In genomic region chr7:105778553-105779265, GRCm38 (mm10) we compare ENCODE assay signal across 8 mouse cellular contexts. TPM values are rescaled to one million over a fixed set of nuclear protein-coding genes. Genes with fewer than 3 reads are reported as not detected.
DNase-seq lines count a peak whose midpoint lies in the region; ATAC-seq and TF ChIP-seq lines count a peak whose summit lies in the region.

No protein-coding gene starts in this region.

- no peak for TF ChIP-seq CTCF in kidney, postnatal 0 days (IDR thresholded peaks at IDR 0.05; ENCODE audit: low read depth)
- no peak for TF ChIP-seq CTCF in thymus, adult 2 months (IDR thresholded peaks at IDR 0.05; ENCODE audit: borderline replicate concordance, control insufficient read depth, extremely low read depth, insufficient read depth, low read length, poor library complexity)

- 24% methylated on average over 4 of the region's 4 CpGs for WGBS in heart, embryonic 10.5 days
- WGBS in kidney, postnatal 0 days = 8% methylated on average over 4 of the region's 4 CpGs
- 43% methylated on average over 4 of the region's 4 CpGs for WGBS in thymus, adult 2 months

- no peak for TF ChIP-seq POLR2A in thymus, adult 2 months (IDR thresholded peaks at IDR 0.05; ENCODE audit: control insufficient read depth, extremely low read depth, insufficient read depth, low read length, poor library complexity)

- peak; percentile 73 for ATAC-seq in kidney, postnatal 0 days (replicated peaks; ENCODE audit: low FRiP score, low read depth)

- 0 out of 2 replicates have a peak overlapping the region, but pooled peaks have one; percentile 23 for H3K9ac ChIP-seq in kidney, postnatal 0 days (ENCODE audit: low read depth, low read length)

- DNase-seq in adrenal gland, postnatal 36 days = peak; percentile 27 to 35
- DNase-seq in adrenal gland, postnatal 4 days (ENCODE audit: low spot score in 2 of 2) = no peak
- peak; percentile 11 for DNase-seq in adipocyte (ENCODE audit: low spot score)
- DNase-seq in heart, embryonic 10.5 days (ENCODE audit: low spot score) = peak; percentile 75
- DNase-seq in kidney, postnatal 0 days (ENCODE audit: low spot score) = peak; percentile 68
- DNase-seq in lung, postnatal 36 days = peak; percentile 70
- DNase-seq in thymus, adult 2 months = peak; percentile 50
- no peak for DNase-seq in frontal cortex, postnatal 25 days (ENCODE audit: low spot score in 2 of 2)

- H3K27ac ChIP-seq in heart, embryonic 10.5 days = peak overlapping the region; percentile 79
- peak overlapping the region; percentile 87 for H3K27ac ChIP-seq in kidney, postnatal 0 days
- H3K27ac ChIP-seq in thymus, adult 2 months (ENCODE audit: control insufficient read depth, insufficient read depth, low read length) = peak overlapping the region; percentile 41; the same call in 1 of the 2 replicates

- H3K9me3 ChIP-seq in heart, embryonic 10.5 days = no peaks in the 10 kb centered on the region
- H3K9me3 ChIP-seq in kidney, postnatal 0 days (replicated peaks; ENCODE audit: low read length) = no peaks in the 10 kb centered on the region

- H3K4me2 ChIP-seq in kidney, postnatal 0 days (ENCODE audit: low read length) = peak overlapping the region; percentile 35

- H3K4me1 ChIP-seq in heart, embryonic 10.5 days = peaks cover 24% of the 10 kb centered on the region
- H3K4me1 ChIP-seq in kidney, postnatal 0 days (replicated peaks; ENCODE audit: insufficient read depth, low read length) = peaks cover 34% of the 10 kb centered on the region
- peaks cover 16% of the 10 kb centered on the region for H3K4me1 ChIP-seq in thymus, adult 2 months (replicated peaks; ENCODE audit: control insufficient read depth, insufficient read depth, low read length)

- H3K27me3 ChIP-seq in heart, embryonic 10.5 days (ENCODE audit: insufficient read depth, poor library complexity, severe bottlenecking) = no peaks in the 10 kb centered on the region
- no peaks in the 10 kb centered on the region for H3K27me3 ChIP-seq in kidney, postnatal 0 days (ENCODE audit: insufficient read depth, low read length)
- H3K27me3 ChIP-seq in thymus, adult 2 months (ENCODE audit: control insufficient read depth, insufficient read depth, low read length) = no peaks in the 10 kb centered on the region

- H3K36me3 ChIP-seq in heart, embryonic 10.5 days = peaks cover 14% of the 10 kb centered on the region
- H3K36me3 ChIP-seq in kidney, postnatal 0 days (ENCODE audit: insufficient read depth, low read length) = 0 out of 2 replicates have a peak, but pooled peaks cover 4% of the 10 kb centered on the region
- no peaks in the 10 kb centered on the region for H3K36me3 ChIP-seq in thymus, adult 2 months (ENCODE audit: control insufficient read depth, insufficient read depth, low read length)

- H3K4me3 ChIP-seq in heart, embryonic 10.5 days = peak overlapping the region; percentile 33
- no peak overlapping the region for H3K4me3 ChIP-seq in kidney, postnatal 0 days (replicated peaks; ENCODE audit: low read depth, low read length)
- H3K4me3 ChIP-seq in thymus, adult 2 months (ENCODE audit: control insufficient read depth, insufficient read depth, low read length) = no peak overlapping the region

RNA-seq across cellular contexts. Expression of gene Dchs1, which starts 8.7 kb away (rescaled TPM):
- total RNA-seq in adrenal gland, postnatal 36 days (2021) = 1 to 10 TPM; 7.5 to 8.0 TPM
- 10 to 100 TPM; 23.7 to 29.4 TPM for total RNA-seq in adrenal gland, postnatal 4 days (2021)
- 4.2 and 8.6 TPM in 2 replicates for polyA plus RNA-seq in heart, embryonic 10.5 days (2016; fragmentation: Nextera tagmentation; extraction: Ambion mirVana)
- polyA plus RNA-seq in kidney, postnatal 0 days (2015; fragmentation: Nextera tagmentation; extraction: Ambion mirVana) = 5.6 and 6.1 TPM in 2 replicates
- 2.0 and 2.1 TPM in 2 replicates for polyA plus RNA-seq in thymus, adult 2 months (2012; rRNA removed)

RNA-seq across cellular contexts. Expression of gene Tpp1, which starts 26.7 kb away (rescaled TPM):
- 100 to 1,000 TPM in 1 of 2 experiments, 10 to 100 TPM in 1; 99.2 to 113 TPM for total RNA-seq in adrenal gland, postnatal 36 days (2021)
- total RNA-seq in adrenal gland, postnatal 4 days (2021) = 10 to 100 TPM; 85.0 to 95.7 TPM
- polyA plus RNA-seq in heart, embryonic 10.5 days (2016; fragmentation: Nextera tagmentation; extraction: Ambion mirVana) = 76.5 and 95.2 TPM in 2 replicates
- polyA plus RNA-seq in kidney, postnatal 0 days (2015; fragmentation: Nextera tagmentation; extraction: Ambion mirVana) = 114 and 123 TPM in 2 replicates
- polyA plus RNA-seq in thymus, adult 2 months (2012; rRNA removed) = 134 and 153 TPM in 2 replicates

RNA-seq across cellular contexts. Expression of gene Mrpl17, which starts 32.2 kb away (rescaled TPM):
- total RNA-seq in adrenal gland, postnatal 36 days (2021) = 100 to 1,000 TPM; 202 to 215 TPM
- total RNA-seq in adrenal gland, postnatal 4 days (2021) = 100 to 1,000 TPM; 170 to 182 TPM
- polyA plus RNA-seq in heart, embryonic 10.5 days (2016; fragmentation: Nextera tagmentation; extraction: Ambion mirVana) = 279 and 357 TPM in 2 replicates
- polyA plus RNA-seq in kidney, postnatal 0 days (2015; fragmentation: Nextera tagmentation; extraction: Ambion mirVana) = 415 and 457 TPM in 2 replicates
- polyA plus RNA-seq in thymus, adult 2 months (2012; rRNA removed) = 140 and 157 TPM in 2 replicates

RNA-seq across cellular contexts. Expression of gene Taf10, which starts 34.5 kb away (rescaled TPM):
- 100 to 1,000 TPM; 209 to 217 TPM for total RNA-seq in adrenal gland, postnatal 36 days (2021)
- total RNA-seq in adrenal gland, postnatal 4 days (2021) = 100 to 1,000 TPM; 161 to 175 TPM
- 153 and 184 TPM in 2 replicates for polyA plus RNA-seq in heart, embryonic 10.5 days (2016; fragmentation: Nextera tagmentation; extraction: Ambion mirVana)
- polyA plus RNA-seq in kidney, postnatal 0 days (2015; fragmentation: Nextera tagmentation; extraction: Ambion mirVana) = 139 and 167 TPM in 2 replicates
- polyA plus RNA-seq in thymus, adult 2 months (2012; rRNA removed) = 553 and 667 TPM in 2 replicates

RNA-seq across cellular contexts. Expression of gene Rrp8, which starts 41.5 kb away (rescaled TPM):
- total RNA-seq in adrenal gland, postnatal 36 days (2021) = 10 to 100 TPM; 17.9 to 22.5 TPM
- total RNA-seq in adrenal gland, postnatal 4 days (2021) = 10 to 100 TPM; 21.0 to 21.2 TPM
- 30.9 and 40.6 TPM in 2 replicates for polyA plus RNA-seq in heart, embryonic 10.5 days (2016; fragmentation: Nextera tagmentation; extraction: Ambion mirVana)
- polyA plus RNA-seq in kidney, postnatal 0 days (2015; fragmentation: Nextera tagmentation; extraction: Ambion mirVana) = 34.4 and 36.3 TPM in 2 replicates
- polyA plus RNA-seq in thymus, adult 2 months (2012; rRNA removed) = 16.3 and 17.1 TPM in 2 replicates

Comparison
In these comparisons a context has a peak if more than half of its experiments do, and no peak if none do; other contexts are left out.
1. DNase-seq: peak in adrenal gland, postnatal 36 days (2 of 2), adipocyte (single experiment), heart, embryonic 10.5 days (single experiment), kidney, postnatal 0 days (single experiment), lung, postnatal 36 days (single experiment) and thymus, adult 2 months (single experiment); none in adrenal gland, postnatal 4 days (0 of 2) and frontal cortex, postnatal 25 days (0 of 2).
2. Peak in every context shown above with its lines, with median percentiles within 50 percentile points of each other: H3K27ac ChIP-seq.